Mouse (Mus musculus) limb, embryonic 15.5 days (tissue): ENCODE measurements around the gene Olfr1348. TPM values are rescaled to one million over a fixed set of nuclear protein-coding genes. Genes with fewer than 3 reads are reported as not detected.

ENCODE experiments used
- polyA plus RNA-seq: library from polyadenylated mRNA; unstranded; fragments of >200 nt; fragmentation: Nextera tagmentation; extraction: Ambion mirVana; gene quantifications from 2 replicates; pipeline ENCODE4 v1.2.1, GENCODE M21; 2015

Gene Olfr1348
- polyA plus RNA-seq, 1 experiment from 2014 or later, result not detected

Other genes starting within 250 kb of the Olfr1348 start
- gene Zfp667, start 222.2 kb downstream of the Olfr1348 start, polyA plus RNA-seq, result 8.9 and 9.1 TPM in 2 replicates
- 5.3 and 5.9 TPM in 2 replicates for gene Zfp583, start 177.5 kb downstream of the Olfr1348 start, polyA plus RNA-seq
- gene Gm3854, start 165.0 kb downstream of the Olfr1348 start, polyA plus RNA-seq, result 1.9 and 2.1 TPM in 2 replicates
- 2.9 and 3.3 TPM in 2 replicates for gene Zfp78, start 145.5 kb downstream of the Olfr1348 start, polyA plus RNA-seq
- 7.8 and 9.2 TPM in 2 replicates for gene Zfp28, start 125.5 kb downstream of the Olfr1348 start, polyA plus RNA-seq
- gene Smim17, start 110.0 kb downstream of the Olfr1348 start, polyA plus RNA-seq, result 0.29 and 0.56 TPM in 2 replicates
- gene Gm20715, start 98.5 kb downstream of the Olfr1348 start, polyA plus RNA-seq, result not detected in 2 replicates
- gene Olfr1344, start 70.1 kb downstream of the Olfr1348 start, polyA plus RNA-seq, result not detected in 2 replicates
- not detected in 2 replicates for gene Olfr1336, start 52.6 kb downstream of the Olfr1348 start, polyA plus RNA-seq
- not detected in 2 replicates for gene Olfr1346, start 41.6 kb downstream of the Olfr1348 start, polyA plus RNA-seq
- not detected in 2 replicates for gene Olfr5, start 21.8 kb downstream of the Olfr1348 start, polyA plus RNA-seq
- gene Olfr1347, start 9.0 kb downstream of the Olfr1348 start, polyA plus RNA-seq, result not detected in 2 replicates
- not detected in 2 replicates for gene Olfr1349, start 14.2 kb upstream of the Olfr1348 start, polyA plus RNA-seq
- not detected in 2 replicates for gene Olfr1350, start 56.1 kb upstream of the Olfr1348 start, polyA plus RNA-seq
- gene Zim1, start 187.7 kb upstream of the Olfr1348 start, polyA plus RNA-seq, result 8.6 and 13.6 TPM in 2 replicates
- 213 and 261 TPM in 2 replicates for gene Peg3, start 221.7 kb upstream of the Olfr1348 start, polyA plus RNA-seq
- gene Usp29, start 221.8 kb upstream of the Olfr1348 start, polyA plus RNA-seq, result 9.6 and 10.7 TPM in 2 replicates